Mouse (Mus musculus) erythroblast, embryonic 14.5 days (primary cell): Measurements from ENCODE around the gene Rps9.

ENCODE experiments used
- GATA1 ChIP-seq: IDR thresholded peaks from 2 replicates; pipeline ENCODE4 v1.6.1; 2012; ENCODE audit warnings: low read length, inconsistent platforms, mixed read lengths
- TAL1 ChIP-seq: IDR thresholded peaks from 3 replicates; pipeline ENCODE4 v1.6.1; 2012; ENCODE audit warnings: low read length, inconsistent platforms, mixed read lengths

DNA sequence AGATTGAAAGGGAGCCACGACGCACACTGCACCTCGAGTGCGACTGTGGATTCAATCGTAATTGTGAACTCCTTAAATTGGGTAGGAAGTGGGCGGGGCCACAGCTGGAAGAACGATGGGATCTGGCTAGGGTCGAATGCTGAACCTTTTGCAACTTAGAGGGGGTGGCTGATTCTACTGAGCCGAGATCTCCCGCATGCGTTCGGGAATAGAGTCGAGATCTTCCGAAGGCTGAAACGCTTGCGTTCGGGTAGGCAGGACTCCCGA lies 10.1 kb upstream of the Rps9 start:
- TF ChIP-seq GATA1 (no peak), TAL1 (no peak)
